Mouse (Mus musculus) left cerebral cortex, postnatal 10 days (tissue): Measurements from ENCODE around the gene Nsmce1. TPM values are rescaled to one million over a fixed set of nuclear protein-coding genes. Genes with fewer than 3 reads are reported as not detected.
A peak's percentile ranks its signal among the peaks of the same experiment; 100 is the strongest.

Experiments
- DNase-seq, 2 experiments: peaks; one replicate each; pipeline ENCODE4 v3.0.0; 2021 to 2022; ENCODE audit warnings: low spot score in 2 of 2, mixed read lengths in 1 of 2; ENCODE audit errors: extremely low spot score in 1 of 2
- intact Hi-C: fragments of 180-260 bp; cut with DNase I; formaldehyde crosslinking; loops from one replicate; pipeline ENCODE4 v1.15.1; 2025
- total RNA-seq, 2 experiments: library from RNA; stranded (reverse); gene quantifications; 2 replicates each; pipeline ENCODE4 v1.2.3; 2021

The Nsmce1 gene
- 10 to 100 TPM; 21.4 to 23.3 TPM for total RNA-seq

DNA sequence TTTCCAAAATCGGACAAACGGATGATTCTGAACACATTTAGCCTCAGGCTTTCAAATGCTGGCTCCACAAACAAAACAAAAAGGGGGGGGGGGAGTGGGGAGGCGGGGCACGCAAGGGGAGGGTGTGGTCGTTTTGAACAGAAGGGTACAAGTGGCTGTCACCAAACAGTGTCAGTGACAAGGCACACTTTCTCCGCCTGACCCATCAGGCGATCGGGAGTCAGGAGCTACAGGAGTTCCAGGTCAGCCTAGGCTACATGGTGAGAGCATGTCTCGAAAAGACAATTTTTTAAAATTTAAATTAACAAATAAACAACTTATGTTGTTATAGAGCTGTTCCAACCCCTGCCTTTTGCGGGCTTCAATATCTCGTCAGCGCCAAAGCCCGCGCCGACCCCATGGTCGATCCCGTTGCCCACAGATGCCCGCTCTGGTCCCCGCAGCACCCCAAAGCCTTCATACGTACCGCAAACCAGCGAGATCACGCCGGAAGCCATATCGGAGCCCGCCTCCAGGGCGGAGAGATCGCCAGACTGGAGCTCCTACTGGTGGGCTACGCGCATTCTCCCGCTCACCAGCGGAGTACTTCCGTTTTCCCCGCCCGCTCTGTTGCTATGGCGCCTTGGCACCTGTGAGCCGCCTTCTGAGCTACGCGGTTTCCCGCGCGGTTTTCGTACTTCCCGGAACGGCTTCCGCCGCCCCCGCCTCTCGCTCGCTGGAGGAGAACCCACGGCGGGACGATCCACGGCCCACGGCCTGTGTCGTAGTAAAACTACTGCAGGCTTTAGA is at the start of gene Nsmce1:
TSS of gene Nsmce1 (minus strand) at position 650 of the 789 bp plus-strand sequence.
- intact Hi-C loops = loop anchor here (5.0 kb wide), 1 partner anchor 61 kb away; the partner anchor contains the start of gene Il4ra
- peak; percentile 96 to 97 for DNase-seq

DNA sequence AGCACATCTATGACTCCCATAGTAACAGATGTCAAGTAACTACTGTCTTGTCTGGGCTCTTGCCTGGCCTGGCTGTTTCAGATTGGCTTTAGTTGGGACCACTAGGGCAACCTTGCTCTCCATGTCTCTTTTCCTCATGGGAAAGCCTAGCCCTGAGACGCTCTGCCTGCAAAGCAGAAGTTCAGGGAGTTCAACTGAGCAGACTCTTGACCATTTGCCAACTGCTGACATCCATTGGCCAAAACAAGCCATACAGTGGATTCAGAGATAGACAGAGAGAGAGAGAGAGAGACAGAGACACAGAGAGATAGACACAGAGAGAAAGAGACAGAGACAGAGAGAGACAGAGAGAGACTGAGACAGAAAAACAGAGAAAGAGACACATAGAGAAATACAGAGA is 49.6 kb upstream of the Nsmce1 start:
- intact Hi-C loops = no loop called here

DNA sequence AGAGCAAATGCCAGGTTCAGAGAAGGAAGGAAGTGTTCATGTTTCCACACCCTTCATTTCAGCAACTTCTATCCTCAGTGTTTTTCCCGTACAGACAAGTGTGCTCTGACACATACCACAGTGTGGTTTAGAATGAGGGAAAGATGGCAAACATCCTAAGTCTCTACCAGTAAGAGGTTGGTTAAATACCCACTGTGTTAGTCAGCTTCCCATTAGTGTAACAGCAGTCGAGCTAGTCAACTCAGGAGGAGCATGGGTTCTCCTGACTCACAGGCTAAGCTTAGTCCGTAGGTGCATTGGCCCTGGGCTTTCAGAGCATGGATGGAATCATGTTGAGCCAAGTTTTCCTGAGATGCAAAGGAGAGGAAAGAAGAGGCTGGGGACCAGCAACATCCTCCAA is 48.0 kb upstream of the Nsmce1 start:
- DNase-seq = no peak
- intact Hi-C loops = no loop called here

More for the DNA sequence above, 49.6 kb upstream of the Nsmce1 start:
- DNase-seq = no peak

DNA sequence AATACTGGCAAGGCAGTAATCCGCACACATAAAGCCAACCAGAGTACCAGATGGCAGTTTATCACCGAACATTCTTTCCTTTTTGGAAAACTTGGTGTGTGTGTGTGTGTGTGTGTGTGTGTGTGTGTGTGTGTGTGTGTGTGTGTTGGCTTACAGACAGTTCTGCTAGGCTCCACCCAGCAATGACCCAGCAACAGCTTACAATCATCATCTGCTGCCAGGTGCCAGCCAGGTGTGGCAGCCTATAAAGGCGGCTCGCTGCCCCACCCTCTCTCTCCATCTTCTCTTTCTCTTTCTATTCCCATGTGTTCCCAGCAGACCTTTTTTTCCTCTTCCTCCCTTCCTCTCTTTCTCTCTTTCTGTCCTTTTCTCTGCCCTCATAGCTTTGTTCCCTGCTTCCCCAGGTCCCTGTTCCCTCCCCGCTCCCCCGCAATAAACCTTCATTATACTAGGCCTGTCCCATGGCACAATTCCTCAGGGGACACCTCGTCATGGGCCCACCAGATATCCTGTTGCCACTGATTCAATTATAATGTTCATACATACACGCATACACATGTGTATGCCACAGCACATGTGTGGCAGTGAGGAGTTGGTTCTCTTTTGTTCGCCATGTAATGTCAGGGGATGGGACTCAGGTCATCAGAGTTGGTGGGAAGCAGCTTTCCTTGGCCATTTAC is 36.6 kb upstream of the Nsmce1 start:
- DNase-seq = no peak
- intact Hi-C loops = no loop called here

DNA sequence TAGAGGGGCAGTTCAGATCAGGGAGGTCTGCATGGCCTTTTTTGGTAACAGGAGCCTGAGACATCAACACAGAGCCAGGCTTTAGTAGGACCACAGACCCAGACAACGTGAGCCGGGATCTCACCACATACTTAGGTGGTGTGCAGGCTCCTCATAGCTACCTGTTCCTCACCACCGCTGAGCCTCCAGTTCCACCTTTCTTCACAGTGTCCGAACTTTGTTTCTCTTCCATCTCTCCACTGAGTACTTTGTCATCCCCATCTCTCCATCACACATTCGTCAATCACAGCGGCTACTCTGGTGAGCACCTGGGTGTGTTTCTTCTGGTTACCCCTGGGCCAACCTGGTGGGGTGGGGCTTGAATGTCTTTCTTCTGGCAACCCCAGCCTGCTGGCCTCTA is 35.8 kb upstream of the Nsmce1 start:
- no peak for DNase-seq
- intact Hi-C loops = no loop called here

DNA sequence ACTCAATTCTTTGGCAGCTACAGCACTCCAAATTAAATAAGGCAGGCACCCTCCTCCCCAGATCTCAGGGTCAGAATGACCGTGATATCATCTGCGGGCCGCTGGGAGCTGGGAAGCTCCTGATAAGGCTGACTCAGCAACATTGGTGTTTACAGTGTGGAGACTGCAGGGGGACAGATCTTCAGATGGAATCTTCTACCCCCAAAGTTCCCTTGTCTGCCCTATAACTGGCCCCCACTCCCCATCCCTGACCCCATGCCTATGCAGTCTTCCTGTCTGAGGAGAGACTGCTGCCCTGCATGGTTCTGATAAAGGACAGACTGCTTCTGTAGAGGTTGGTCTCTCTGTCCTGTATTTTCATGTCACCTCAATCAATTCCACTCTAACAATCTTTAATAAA is 31.7 kb upstream of the Nsmce1 start:
- intact Hi-C loops = no loop called here
- DNase-seq = no peak

DNA sequence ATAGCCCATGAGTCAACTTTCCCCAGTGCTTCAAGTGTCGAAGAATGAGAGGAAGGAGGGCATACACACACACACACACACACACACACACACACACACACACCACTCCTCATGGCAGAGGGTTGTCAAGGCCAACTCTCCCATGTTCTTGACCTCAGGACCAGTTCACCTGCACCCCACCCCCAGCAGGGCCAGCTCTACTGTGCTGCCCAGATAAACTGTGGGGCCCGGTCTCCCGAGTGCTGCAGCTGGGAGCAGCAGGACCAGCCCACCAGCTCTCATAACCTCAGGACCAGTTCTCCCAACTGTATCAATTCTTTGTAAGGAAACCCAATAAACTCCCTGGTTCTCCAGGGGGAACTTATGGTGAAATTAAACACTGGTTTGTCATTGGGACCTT is 28.3 kb upstream of the Nsmce1 start:
- intact Hi-C loops = no loop called here

DNA sequence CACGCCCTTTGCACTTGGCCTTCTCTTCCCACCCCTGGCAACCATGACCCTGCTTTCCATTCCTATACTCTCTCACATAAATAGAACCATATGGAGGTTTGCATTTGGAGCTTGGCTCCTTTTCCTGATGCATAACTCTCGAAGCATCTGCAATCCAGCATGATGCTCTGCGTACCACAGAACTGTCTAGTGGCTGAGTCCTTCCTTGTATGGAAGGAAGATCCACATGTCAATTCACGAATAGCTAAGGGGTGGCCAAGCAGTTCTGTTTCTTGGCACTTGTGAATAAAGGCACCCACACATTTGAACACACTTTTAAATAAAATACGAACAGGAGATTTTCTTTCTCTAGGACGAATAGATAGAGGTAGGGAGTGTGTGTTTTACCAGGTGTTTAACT is 26.1 kb upstream of the Nsmce1 start:
- DNase-seq = no peak

More for the DNA sequence above, 28.3 kb upstream of the Nsmce1 start:
- no peak for DNase-seq

DNA sequence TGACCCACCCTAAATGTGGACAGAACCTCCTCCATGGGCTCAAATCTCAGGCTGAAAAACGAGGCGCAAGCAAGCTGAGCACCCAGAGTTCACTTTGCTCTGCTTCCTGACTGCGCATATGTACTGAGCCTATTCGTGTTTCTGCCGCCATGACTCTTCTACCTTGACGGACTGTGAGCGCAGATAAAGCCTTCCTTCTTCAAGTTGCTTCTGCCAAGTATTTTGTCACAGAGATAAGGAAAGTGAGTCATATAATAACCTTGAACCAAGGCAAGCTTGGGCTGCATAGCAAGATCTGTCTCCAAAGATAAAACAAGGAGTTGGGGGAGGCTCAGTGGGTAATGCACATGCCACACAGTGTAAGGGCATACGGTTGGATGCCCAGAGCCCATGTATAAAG is 25.3 kb upstream of the Nsmce1 start:
- no peak for DNase-seq
- intact Hi-C loops = no loop called here

More for the DNA sequence above, 26.1 kb upstream of the Nsmce1 start:
- intact Hi-C loops = no loop called here

DNA sequence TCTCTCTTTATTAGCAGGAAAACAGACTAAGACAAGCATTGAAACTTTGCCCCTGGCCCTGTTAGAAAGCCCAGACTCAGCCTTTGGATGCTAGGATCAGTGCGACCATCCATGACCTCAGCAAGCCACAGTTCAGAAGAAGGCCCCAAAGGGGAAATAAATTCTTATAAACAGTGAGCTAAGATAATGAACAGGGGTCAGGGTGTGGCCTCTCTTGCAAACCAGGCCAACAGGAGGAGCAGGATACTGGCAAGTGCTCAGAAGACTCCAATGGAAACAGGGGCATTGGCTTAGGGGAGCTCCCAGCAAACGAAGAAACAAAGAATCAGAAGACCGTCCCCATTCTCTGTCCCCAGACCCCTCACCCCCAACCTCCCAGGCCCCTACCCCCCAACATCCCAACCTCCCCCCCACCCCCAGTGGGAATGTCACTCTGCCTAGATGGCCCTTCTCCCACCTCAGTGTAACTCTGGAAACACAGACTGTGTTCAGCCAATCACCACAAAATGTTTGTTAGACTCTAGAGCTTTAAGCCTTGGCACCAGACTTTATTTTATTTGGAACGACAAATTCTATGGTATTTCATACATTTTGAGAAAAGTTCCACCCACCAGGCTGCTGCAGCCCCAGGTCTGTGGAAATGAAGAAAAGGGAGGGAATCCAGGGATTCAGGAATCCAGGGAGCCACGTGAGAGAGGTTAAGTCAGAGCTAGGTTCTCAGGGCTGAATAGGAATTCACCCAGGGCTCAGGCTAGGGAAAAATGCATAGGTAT is 23.9 kb upstream of the Nsmce1 start:
- intact Hi-C loops = no loop called here
- no peak for DNase-seq

DNA sequence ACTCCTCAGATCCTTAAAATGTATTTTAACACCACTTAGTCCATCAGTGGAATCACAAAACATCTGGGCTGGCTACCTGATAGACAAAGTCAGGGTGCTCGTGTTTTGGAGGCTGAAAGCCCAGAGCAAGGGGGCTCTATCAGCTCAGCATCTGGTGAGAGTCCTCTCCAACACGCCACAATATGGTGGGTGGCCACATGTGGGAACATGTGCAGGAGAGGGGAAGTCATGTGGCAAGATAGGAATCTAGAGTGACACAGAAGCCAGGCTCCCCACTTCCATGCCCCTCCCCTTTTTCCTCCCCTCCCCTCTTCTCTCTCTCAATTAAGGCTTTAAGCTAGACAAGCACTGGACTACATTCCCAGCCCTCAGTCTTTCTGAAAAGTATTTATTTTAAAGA is 20.5 kb upstream of the Nsmce1 start:
- no peak for DNase-seq
- intact Hi-C loops = no loop called here

DNA sequence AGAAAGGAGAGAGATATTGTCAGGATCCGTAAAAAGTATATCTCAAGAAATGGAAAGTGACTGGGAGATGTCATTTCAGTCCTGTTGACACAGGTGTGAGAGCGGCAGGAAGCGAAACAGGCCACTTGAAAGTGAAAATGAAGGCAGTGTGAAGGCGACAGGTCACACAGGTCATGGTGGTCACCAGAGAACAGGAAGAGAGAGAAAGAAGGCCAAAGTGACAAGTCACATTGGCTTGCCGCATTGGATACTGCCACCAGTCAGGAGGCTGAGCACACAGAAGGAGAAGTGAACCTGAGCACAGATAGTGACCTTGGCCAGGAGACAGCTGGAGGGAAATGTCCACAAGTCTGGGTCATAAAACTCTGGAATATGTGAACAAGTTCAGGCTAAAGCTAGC is 20.0 kb upstream of the Nsmce1 start:
- intact Hi-C loops = no loop called here
- DNase-seq = no peak

DNA sequence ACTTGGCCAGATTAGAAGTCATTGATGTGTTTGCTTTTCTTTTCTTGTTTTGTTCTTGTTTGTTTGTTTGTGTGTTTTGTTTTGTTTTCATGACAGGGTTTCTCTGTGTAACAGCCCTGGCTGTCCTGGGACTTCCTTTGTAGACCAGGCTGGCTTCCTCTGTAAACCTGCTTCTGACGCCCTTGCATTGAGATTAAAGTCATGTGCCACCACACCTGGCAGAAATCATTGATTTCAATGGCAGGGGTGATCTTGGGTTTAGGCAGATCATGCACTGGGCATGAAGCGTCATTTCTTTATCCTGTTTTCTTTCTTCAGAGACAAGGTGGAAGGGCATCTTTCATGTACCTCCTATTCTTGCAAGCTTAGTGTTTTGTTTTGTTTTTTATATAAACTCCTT is 15.9 kb upstream of the Nsmce1 start:
- intact Hi-C loops = no loop called here
- no peak for DNase-seq

DNA sequence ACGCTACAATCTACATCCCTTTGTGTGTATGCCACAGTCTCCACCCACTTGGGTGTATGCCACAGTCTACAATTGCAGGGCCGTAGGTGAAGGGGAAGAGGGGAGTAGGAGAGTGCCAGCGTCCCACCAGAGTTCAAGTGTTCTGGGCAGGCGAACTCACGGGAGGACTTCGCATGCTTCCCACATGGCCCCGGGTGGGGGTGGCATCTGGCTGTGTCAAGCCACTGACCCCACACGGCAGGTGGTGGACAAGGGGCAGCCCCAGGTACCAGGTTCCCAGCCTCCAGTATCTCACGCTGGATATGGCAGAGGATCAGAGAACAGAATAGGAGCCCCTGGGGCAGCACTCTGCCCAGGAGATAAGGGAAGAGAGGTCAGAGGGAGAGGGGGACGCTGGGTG is 14.2 kb upstream of the Nsmce1 start:
- DNase-seq = no peak
- intact Hi-C loops = no loop called here

DNA sequence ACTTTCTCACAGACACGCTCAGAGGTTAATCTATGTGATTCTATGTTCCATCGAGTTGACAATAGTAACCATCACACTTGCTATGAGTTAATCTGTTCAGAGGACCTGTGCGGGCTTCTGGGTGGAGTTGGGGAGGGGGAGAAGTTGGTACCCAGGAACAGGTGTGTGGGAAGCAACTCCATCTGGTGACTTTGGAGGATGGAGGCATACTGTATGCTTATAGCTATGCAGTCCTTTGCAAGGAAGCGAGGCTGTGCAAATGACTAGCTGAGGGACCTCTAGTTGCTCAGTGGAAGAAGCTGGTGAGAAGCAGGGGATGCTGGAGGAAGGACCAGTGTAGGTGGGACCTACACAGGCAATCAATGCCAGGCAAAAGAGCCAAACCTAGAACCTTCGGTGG is 13.2 kb upstream of the Nsmce1 start:
- DNase-seq = no peak
- intact Hi-C loops = no loop called here

DNA sequence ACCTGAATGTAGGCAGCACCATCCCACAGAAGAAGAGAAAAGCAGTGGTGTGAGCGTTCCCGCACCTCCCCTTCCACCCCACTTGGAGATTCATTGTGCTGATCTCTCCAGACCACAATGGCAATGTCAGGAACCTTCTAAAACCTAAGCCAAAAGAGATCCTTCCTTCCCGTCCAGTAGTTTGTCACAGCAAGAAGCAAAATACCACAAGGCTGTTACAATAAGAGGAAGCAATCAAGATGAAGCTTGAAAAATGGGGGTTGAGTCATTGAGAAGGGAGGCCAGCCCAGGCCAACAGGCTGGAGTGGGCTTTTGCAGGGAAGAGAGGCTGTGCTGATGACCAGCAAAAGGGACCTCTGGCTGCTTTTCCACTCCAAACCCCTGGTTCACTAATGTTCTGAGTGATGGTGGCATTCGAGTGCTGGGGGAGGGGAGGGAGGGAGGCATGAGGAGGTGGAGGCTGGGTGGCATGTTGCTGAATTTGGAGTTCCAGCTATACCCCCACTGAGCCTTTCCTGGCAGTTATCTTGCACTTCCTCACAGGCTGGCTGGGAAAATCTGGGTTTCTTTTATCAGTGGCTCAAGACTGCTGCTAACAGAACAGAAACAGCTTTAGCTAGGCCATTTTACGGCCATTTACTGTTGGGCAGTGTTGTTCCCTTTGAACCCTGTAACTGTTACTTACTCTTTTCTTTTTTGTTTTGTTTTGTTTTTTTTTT is 12.1 kb upstream of the Nsmce1 start:
- DNase-seq = no peak
- intact Hi-C loops = no loop called here

DNA sequence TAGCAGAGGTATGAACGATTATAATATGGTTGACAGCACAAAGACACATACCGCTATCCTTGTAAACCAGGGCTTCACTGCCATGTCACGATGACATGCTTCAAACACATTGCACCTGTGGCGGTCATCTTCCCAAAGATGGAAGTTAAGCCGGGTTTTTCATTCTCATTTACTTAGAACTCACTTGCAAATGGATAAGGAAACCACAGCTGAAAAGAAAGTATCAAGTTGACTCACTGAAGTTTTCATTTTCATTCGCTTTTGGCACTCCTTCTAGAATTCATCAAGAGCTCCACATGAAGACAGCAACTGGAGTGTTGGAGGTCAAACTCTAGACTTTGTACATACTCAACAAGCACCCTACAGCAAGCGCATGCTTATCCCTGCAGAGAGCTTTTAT is 9.5 kb upstream of the Nsmce1 start:
- intact Hi-C loops = no loop called here

DNA sequence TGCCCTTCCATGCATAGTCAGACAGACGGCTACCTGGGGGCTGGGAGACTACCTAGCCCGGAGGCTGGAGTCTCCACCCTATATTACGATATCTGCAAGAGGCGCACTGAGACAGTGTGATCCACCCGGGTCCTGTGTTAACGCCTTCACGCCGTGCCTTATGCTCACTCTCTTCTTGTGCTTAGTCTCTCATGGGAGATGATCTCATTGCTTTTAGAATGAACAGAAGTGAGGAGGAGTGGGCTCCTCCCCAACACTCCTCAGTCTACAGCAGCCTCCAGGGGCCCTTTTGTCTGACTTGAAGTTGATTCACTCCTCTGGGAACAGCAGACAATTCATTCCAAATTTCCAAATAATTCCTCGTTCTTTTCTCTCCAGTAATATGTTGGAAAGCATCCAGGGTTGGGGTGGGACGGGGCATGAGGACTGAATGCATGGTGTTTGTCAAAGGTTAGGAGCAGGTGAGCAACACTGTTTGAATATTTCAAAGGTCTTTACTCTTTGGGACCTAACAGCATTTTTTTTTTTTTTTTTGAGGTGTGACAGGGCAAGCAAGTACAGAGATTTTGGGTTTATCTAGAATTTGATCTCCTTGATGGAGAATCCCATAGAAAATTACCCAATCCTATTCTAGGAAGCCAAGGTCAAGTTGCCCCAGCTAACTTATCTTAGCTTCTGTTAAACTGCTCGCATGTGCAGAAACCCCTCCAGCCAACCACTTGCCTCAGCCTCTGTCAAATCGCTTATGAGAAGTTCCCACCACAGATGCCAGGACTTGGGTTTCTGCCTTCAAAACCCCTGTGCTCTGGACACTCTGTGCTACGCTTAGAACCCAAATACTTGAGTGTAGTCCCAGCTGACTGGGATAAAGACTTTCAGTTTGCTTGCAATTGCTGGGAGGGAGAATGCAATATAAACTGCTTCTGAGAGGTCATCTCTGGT is 8.8 kb upstream of the Nsmce1 start:
- intact Hi-C loops = no loop called here
- DNase-seq = no peak

More for the DNA sequence above, 9.5 kb upstream of the Nsmce1 start:
- no peak for DNase-seq
